Mouse (Mus musculus): Measurements from ENCODE around the gene Mindy2. TPM values are rescaled to one million over a fixed set of nuclear protein-coding genes. Genes with fewer than 3 reads are reported as not detected.
"Not testable (repeated sequence)": the region's sequence is repeated elsewhere in the genome, so short reads cannot be mapped to it uniquely, and the experiment has no call there.

Mindy2 gene
- polyA plus RNA-seq, 1 experiment from 2014 or later, result 8.9 TPM

GRCm38 (mm10) chr9:70578123-70578522 lies 78.9 kb downstream of the Mindy2 start:
- ATAC-seq (ENCODE audit: insufficient read depth, low FRiP score), result no peak
- Histone ChIP-seq H3K4me3 (replicated peaks; ENCODE audit: low read length) (no peak overlapping the region), H3K36me3 (ENCODE audit: control insufficient read depth, insufficient read depth, low read length) (peaks cover 5% of the 10 kb centered on the region; the same call in 1 of the 2 replicates), H3K4me2 (ENCODE audit: low read depth, low read length) (no peak overlapping the region), H3K4me1 (ENCODE audit: control insufficient read depth, insufficient read depth, low read length) (no peaks in the 10 kb centered on the region), H3K9ac (ENCODE audit: low read length) (no peak overlapping the region), H3K27ac (ENCODE audit: low read length) (no peak overlapping the region), H3K9me3 (replicated peaks; ENCODE audit: control insufficient read depth, low read length) (no peaks in the 10 kb centered on the region), H3K27me3 (ENCODE audit: control insufficient read depth, insufficient read depth, low read length) (no peaks in the 10 kb centered on the region)
- WGBS, result 85% methylated on average over 2 of the region's 2 CpGs

- H3K36me3 ChIP-seq (ENCODE audit: control insufficient read depth, insufficient read depth, low read length), result peaks cover 12% of the 10 kb centered on the region; the same call in 1 of the 2 replicates
- H3K4me1 ChIP-seq (ENCODE audit: control insufficient read depth, insufficient read depth, low read length), result no peaks in the 10 kb centered on the region
- 0 out of 2 replicates have a peak overlapping the region, but pooled peaks have one; percentile 5 for H3K4me2 ChIP-seq (ENCODE audit: low read depth, low read length)
- 66% methylated on average over 8 of the region's 8 CpGs for WGBS
- H3K4me3 ChIP-seq (replicated peaks; ENCODE audit: low read length), result no peak overlapping the region
- no peaks in the 10 kb centered on the region for H3K9me3 ChIP-seq (replicated peaks; ENCODE audit: control insufficient read depth, low read length)
- no peaks in the 10 kb centered on the region for H3K27me3 ChIP-seq (ENCODE audit: control insufficient read depth, insufficient read depth, low read length)
- H3K9ac ChIP-seq (ENCODE audit: low read length), result no peak overlapping the region
- H3K27ac ChIP-seq (ENCODE audit: low read length), result peak overlapping the region; percentile 46; the same call in 1 of the 2 replicates
- ATAC-seq (ENCODE audit: insufficient read depth, low FRiP score), result peak; percentile 78; the same call in 1 of the 2 replicates
Observed at GRCm38 (mm10) chr9:70570351-70570750, 86.6 kb downstream of the Mindy2 start.

- H3K27ac ChIP-seq (ENCODE audit: low read length), result no peak overlapping the region
- no peaks in the 10 kb centered on the region for H3K9me3 ChIP-seq (replicated peaks; ENCODE audit: control insufficient read depth, low read length)
- no peak overlapping the region for H3K9ac ChIP-seq (ENCODE audit: low read length)
- no peak for ATAC-seq (ENCODE audit: insufficient read depth, low FRiP score)
- H3K36me3 ChIP-seq (ENCODE audit: control insufficient read depth, insufficient read depth, low read length), result 0 out of 2 replicates have a peak, but pooled peaks cover 2% of the 10 kb centered on the region
- 68% methylated on average over 5 of the region's 5 CpGs for WGBS
- H3K27me3 ChIP-seq (ENCODE audit: control insufficient read depth, insufficient read depth, low read length), result no peaks in the 10 kb centered on the region
- no peaks in the 10 kb centered on the region for H3K4me1 ChIP-seq (ENCODE audit: control insufficient read depth, insufficient read depth, low read length)
- no peak overlapping the region for H3K4me2 ChIP-seq (ENCODE audit: low read depth, low read length)
- no peak overlapping the region for H3K4me3 ChIP-seq (replicated peaks; ENCODE audit: low read length)
Observed at GRCm38 (mm10) chr9:70567651-70568050, 89.3 kb downstream of the Mindy2 start.

GRCm38 (mm10) chr9:70562825-70563224 lies 94.1 kb downstream of the Mindy2 start:
- no peaks in the 10 kb centered on the region for H3K27me3 ChIP-seq (ENCODE audit: control insufficient read depth, insufficient read depth, low read length)
- no peaks in the 10 kb centered on the region for H3K9me3 ChIP-seq (replicated peaks; ENCODE audit: control insufficient read depth, low read length)
- no peak overlapping the region for H3K27ac ChIP-seq (ENCODE audit: low read length)
- no peak overlapping the region for H3K9ac ChIP-seq (ENCODE audit: low read length)
- ATAC-seq (ENCODE audit: insufficient read depth, low FRiP score), result no peak
- 91% methylated on average over 3 of the region's 3 CpGs for WGBS
- no peaks in the 10 kb centered on the region for H3K4me1 ChIP-seq (ENCODE audit: control insufficient read depth, insufficient read depth, low read length)
- no peak overlapping the region for H3K4me2 ChIP-seq (ENCODE audit: low read depth, low read length)
- 0 out of 2 replicates have a peak, but pooled peaks cover 4% of the 10 kb centered on the region for H3K36me3 ChIP-seq (ENCODE audit: control insufficient read depth, insufficient read depth, low read length)
- no peak overlapping the region for H3K4me3 ChIP-seq (replicated peaks; ENCODE audit: low read length)

GRCm38 (mm10) chr9:70556796-70557195 lies 100.2 kb downstream of the Mindy2 start:
- WGBS, result 90% methylated on average over 5 of the region's 5 CpGs
- peaks cover 14% of the 10 kb centered on the region; the same call in 1 of the 2 replicates for H3K36me3 ChIP-seq (ENCODE audit: control insufficient read depth, insufficient read depth, low read length)
- no peaks in the 10 kb centered on the region for H3K4me1 ChIP-seq (ENCODE audit: control insufficient read depth, insufficient read depth, low read length)
- H3K4me2 ChIP-seq (ENCODE audit: low read depth, low read length), result no peak overlapping the region
- ATAC-seq (ENCODE audit: insufficient read depth, low FRiP score), result no peak
- H3K27me3 ChIP-seq (ENCODE audit: control insufficient read depth, insufficient read depth, low read length), result no peaks in the 10 kb centered on the region
- H3K9me3 ChIP-seq (replicated peaks; ENCODE audit: control insufficient read depth, low read length), result peaks cover 6% of the 10 kb centered on the region; the same call in 1 of the 2 replicates
- no peak overlapping the region for H3K9ac ChIP-seq (ENCODE audit: low read length)
- H3K27ac ChIP-seq (ENCODE audit: low read length), result no peak overlapping the region
- no peak overlapping the region for H3K4me3 ChIP-seq (replicated peaks; ENCODE audit: low read length)

- H3K4me1 ChIP-seq (ENCODE audit: control insufficient read depth, insufficient read depth, low read length), result no peaks in the 10 kb centered on the region
- peaks cover 6% of the 10 kb centered on the region; the same call in 1 of the 2 replicates for H3K9me3 ChIP-seq (replicated peaks; ENCODE audit: control insufficient read depth, low read length)
- H3K4me2 ChIP-seq (ENCODE audit: low read depth, low read length), result no peak overlapping the region
- no peak overlapping the region for H3K4me3 ChIP-seq (replicated peaks; ENCODE audit: low read length)
- no peak overlapping the region for H3K27ac ChIP-seq (ENCODE audit: low read length)
- no peak for ATAC-seq (ENCODE audit: insufficient read depth, low FRiP score)
- H3K9ac ChIP-seq (ENCODE audit: low read length), result no peak overlapping the region
- H3K36me3 ChIP-seq (ENCODE audit: control insufficient read depth, insufficient read depth, low read length), result peaks cover 14% of the 10 kb centered on the region; the same call in 1 of the 2 replicates
- no peaks in the 10 kb centered on the region for H3K27me3 ChIP-seq (ENCODE audit: control insufficient read depth, insufficient read depth, low read length)
Observed at GRCm38 (mm10) chr9:70555431-70555830, 101.5 kb downstream of the Mindy2 start.

GRCm38 (mm10) chr9:70552233-70552632 lies 104.7 kb downstream of the Mindy2 start:
- H3K27me3 ChIP-seq (ENCODE audit: control insufficient read depth, insufficient read depth, low read length); H3K4me3 ChIP-seq (replicated peaks; ENCODE audit: low read length); ATAC-seq (ENCODE audit: insufficient read depth, low FRiP score); H3K9me3 ChIP-seq (replicated peaks; ENCODE audit: control insufficient read depth, low read length); H3K4me2 ChIP-seq (ENCODE audit: low read depth, low read length); H3K27ac ChIP-seq (ENCODE audit: low read length); H3K9ac ChIP-seq (ENCODE audit: low read length); H3K4me1 ChIP-seq (ENCODE audit: control insufficient read depth, insufficient read depth, low read length): not testable (repeated sequence)
- 93% methylated on average over 2 of the region's 2 CpGs for WGBS
- peaks cover 10% of the 10 kb centered on the region; the same call in 1 of the 2 replicates for H3K36me3 ChIP-seq (ENCODE audit: control insufficient read depth, insufficient read depth, low read length)

GRCm38 (mm10) chr9:70551524-70551923 lies 105.5 kb downstream of the Mindy2 start:
- Histone ChIP-seq H3K27ac (ENCODE audit: low read length) (no peak overlapping the region), H3K27me3 (ENCODE audit: control insufficient read depth, insufficient read depth, low read length) (no peaks in the 10 kb centered on the region), H3K9me3 (replicated peaks; ENCODE audit: control insufficient read depth, low read length) (peaks cover 6% of the 10 kb centered on the region; the same call in 1 of the 2 replicates), H3K4me3 (replicated peaks; ENCODE audit: low read length) (no peak overlapping the region), H3K4me2 (ENCODE audit: low read depth, low read length) (no peak overlapping the region), H3K4me1 (ENCODE audit: control insufficient read depth, insufficient read depth, low read length) (no peaks in the 10 kb centered on the region), H3K36me3 (ENCODE audit: control insufficient read depth, insufficient read depth, low read length) (peaks cover 10% of the 10 kb centered on the region; the same call in 1 of the 2 replicates), H3K9ac (ENCODE audit: low read length) (no peak overlapping the region)
- no peak for ATAC-seq (ENCODE audit: insufficient read depth, low FRiP score)
- 92% methylated on average over 1 of the region's 1 CpGs for WGBS

All from stomach, embryonic 16.5 days (tissue).